Mouse (Mus musculus): ENCODE measurements around the gene Guca2b.
"Not testable (repeated sequence)": the region's sequence is repeated elsewhere in the genome, so short reads cannot be mapped to it uniquely, and the experiment has no call there.

GRCm38 (mm10) chr4:119628363-119628762, 30.4 kb downstream of the Guca2b start:
- not testable (repeated sequence) for TF ChIP-seq CTCF (IDR thresholded peaks at IDR 0.05; ENCODE audit: control insufficient read depth, insufficient read depth, low read length); POLR2A (IDR thresholded peaks at IDR 0.05; ENCODE audit: borderline replicate concordance, control insufficient read depth, low read depth, low read length)
